Mouse (Mus musculus): Measurements from ENCODE around the gene Omd.

- no peak for TF ChIP-seq POLR2A (IDR thresholded peaks at IDR 0.05; ENCODE audit: low read depth, low read length)
- TF ChIP-seq CTCF (IDR thresholded peaks at IDR 0.05; ENCODE audit: extremely low read depth, insufficient read length, insufficient replicate concordance, low read depth, low read length), result no peak
These were observed 27.7 kb upstream of the Omd start for GRCm38 (mm10) chr13:49554519-49554918.
